Mouse (Mus musculus) fat pad, adult 2 months (tissue): ENCODE results near the gene Cbfa2t2.

Experiments used
- DNase-seq: peaks from one replicate; pipeline ENCODE4 v3.0.0-alpha.2; 2011; ENCODE audit warnings: low read depth, low spot score; ENCODE audit errors: extremely low read depth

Cbfa2t2 gene

DNA sequence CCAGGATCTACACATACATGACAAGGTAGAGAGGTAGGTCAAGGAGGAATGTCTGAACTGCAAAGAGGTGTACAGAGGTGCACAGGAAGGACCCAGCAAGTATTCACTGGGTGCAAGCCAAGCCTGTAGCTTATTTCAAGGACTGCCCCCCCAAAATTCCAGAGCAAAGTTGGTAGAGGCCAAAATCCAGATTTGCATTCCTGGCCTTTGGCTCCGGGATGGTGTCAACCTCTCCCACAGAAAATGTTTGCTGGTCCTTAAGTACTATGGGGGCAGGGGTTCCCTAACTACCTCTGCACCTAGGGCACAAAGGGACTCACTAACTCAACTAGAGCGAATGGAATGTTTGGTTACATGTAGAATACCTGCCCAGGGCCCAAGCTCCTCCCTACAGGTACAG, 131.5 kb downstream of the Cbfa2t2 start:
- DNase-seq: no peak

DNA sequence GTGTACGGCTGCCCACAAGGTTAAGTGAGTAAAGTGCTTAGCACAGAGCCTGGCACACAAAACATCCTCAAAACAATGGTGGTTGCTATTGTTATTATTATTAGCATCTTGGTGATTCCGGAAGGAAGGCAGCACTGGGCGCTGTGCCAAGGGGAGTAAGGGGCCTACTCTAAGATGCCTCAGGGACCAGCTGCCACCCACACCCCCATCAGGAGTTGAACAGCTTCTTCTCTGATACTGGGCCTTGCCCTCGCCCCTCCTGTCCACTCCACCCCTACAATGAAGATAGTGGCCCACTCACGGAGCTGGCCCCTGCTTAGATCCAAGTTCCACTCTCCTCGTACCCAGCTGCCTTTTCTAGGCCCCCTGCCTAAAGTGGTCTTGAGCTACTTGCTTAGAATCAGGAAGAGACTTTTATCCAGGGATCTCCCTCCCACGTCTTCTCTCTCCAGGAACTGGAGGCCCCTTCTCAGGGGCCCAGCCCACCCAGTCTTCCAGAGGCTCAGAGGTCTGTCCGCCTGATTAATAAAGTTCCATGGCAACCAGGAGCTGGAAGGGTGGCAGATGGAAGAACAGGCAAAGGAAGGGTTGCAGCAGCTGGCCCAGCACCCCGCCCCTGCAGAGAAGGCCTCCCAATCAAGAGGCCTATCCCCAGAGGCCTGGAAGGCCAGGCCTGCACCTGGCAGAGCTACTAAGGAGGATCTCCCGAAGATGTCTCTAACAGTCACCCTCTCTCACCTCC, 132.2 kb downstream of the Cbfa2t2 start:
- no peak for DNase-seq

DNA sequence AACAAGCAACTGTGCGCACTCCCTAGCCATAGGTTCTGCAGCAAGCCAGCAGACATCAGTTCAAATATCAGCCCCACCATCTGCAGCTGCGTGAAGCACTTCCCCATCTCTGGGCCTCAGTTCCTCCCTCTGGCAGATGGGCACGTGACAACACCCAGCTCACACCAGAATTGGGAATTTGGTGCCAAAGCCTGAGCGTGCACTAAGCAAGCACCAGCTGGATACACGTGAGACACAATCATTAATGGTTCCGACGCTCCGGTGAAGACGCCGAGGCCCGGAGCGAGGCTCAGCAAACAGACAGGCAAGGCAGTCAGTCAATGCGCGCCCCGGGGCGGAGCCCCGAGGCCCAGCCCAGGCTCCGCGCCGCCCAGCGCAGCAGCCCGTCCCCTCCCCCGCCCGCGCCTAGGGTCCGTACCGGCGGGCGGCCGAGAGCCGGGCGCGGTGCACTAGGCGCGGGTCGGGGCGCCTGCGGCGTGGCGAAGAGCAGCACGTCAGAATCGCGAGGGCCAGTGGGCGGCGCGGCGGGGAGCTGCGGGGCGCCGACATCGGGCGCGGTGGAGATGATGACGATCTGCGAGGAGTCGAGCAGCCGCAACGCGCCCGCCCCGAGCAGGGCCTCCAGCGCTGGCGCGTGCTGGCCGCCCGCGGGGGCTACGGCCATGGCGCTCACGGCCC, 132.9 kb downstream of the Cbfa2t2 start:
- no peak for DNase-seq

DNA sequence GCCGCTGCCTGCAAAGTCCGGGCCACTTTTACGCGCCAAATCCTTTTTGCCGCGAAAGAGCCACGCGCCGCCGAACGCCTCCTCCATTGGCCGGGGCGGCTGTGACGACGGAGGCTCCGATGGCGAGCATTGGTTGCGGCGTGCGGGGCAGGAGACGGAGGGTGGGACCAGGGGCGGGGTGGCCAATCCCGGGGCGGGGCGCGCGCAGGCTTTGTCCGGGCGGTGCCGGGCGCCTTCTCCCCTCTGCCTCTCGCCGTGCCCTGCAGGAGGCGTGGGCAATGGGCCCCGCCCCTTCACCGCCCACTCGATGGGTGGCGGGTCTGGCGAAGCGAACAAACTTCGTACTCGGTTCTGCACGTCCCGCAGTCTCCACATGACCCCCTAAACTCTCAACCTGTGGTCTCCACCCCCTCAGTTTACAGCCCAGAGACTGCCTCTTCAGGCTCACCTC, 133.6 kb downstream of the Cbfa2t2 start, which contains the start of gene E2f1:
Gene E2f1, minus strand, starts transcription at position 57 of the 451 bp plus-strand sequence.
- DNase-seq: no peak

DNA sequence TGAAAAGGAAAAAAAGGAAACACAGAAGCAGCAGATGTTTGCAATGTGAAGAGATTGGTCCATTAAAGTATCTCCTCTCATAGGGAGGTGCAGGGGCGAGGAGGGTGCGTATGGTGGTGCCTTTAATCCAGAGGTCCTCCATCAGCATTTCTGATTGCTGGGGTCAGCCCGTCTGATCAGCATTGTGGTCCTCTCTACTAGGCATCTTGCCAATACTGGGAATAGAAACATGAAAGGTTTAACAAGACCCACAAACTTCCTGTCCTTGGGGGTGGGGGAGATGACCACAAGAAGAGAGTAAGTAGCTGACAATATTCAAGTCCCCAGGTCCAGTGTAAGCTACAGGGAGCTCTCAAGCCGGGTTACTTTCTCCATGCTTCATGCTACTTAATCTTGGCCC, 134.4 kb downstream of the Cbfa2t2 start:
- DNase-seq: no peak

DNA sequence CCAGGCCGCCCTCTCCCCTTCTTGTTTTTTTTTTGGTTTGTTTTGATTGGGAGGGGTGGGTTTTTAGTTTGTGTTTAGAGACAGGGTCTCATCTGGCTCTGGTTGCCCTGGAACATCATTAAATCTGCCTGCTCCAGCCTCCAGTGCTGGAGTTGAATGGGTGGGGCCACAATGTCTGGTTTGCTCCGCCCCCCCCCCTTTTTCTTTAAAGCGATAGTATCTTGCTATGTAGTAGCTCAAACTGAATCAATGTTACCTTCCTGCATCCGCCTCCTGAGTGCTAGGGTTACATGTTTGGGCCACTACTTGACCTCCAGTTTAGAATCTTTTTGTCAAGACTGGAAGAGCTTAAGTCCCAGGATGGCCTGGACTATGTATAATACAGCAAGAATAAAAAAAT, 135.0 kb downstream of the Cbfa2t2 start:
- DNase-seq: no peak

DNA sequence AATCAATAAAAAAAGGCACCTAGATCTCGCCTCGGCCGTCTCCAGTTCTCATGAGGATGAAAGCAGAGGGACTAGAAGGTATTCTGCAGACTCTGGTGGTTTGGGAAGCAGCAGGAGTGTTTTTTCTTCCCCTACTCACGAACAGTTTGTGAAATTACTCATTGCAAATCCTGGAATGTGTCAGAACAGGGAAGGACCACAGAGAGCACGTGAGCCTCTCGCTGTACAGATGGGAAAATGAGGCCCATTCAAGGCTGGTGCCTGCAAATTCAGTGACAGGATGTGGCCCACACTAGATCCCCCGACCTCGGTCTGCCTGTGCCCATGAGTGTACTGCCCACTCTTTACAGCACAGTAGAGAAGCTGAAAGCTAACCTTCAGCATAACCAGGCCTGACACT, 135.7 kb downstream of the Cbfa2t2 start:
- no peak for DNase-seq

DNA sequence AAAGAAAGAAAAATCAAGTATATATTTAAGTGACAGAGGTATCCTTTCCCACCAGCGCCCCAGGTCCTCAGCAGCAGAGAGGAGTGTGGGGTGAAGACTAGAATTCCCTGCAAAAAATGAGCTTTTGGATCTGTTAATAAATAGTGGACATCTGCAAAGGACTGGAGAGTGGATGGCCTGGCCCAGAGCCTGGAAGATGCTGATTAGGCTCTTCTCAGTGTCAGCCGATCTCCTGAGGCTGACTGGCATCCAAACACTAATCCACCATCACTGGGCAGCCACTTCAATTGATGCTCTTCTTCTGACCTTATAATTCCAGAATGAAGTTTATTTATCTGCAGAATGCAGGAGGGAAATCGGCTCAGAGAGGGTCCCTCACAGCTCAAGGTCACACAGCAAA, 136.7 kb downstream of the Cbfa2t2 start:
- no peak for DNase-seq

DNA sequence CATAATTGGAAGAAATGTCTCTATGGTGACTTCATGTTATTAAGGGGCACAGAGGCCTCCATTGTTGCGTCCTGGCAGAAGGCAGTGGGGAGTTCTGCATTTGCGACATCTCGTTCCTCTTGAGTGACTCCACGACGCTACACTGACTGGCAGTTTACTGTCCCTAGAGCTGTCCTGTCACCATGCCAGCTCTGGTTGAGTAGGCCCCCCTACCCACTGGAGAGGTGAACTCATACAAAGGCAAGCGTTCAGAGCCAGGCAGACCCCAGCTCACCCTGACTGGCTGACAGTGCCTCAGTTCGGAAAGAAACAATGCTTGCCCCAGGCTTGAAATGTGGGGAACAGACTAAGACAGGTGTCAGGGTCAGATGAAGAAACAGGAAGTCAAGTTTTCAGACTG, 138.0 kb downstream of the Cbfa2t2 start:
- no peak for DNase-seq

DNA sequence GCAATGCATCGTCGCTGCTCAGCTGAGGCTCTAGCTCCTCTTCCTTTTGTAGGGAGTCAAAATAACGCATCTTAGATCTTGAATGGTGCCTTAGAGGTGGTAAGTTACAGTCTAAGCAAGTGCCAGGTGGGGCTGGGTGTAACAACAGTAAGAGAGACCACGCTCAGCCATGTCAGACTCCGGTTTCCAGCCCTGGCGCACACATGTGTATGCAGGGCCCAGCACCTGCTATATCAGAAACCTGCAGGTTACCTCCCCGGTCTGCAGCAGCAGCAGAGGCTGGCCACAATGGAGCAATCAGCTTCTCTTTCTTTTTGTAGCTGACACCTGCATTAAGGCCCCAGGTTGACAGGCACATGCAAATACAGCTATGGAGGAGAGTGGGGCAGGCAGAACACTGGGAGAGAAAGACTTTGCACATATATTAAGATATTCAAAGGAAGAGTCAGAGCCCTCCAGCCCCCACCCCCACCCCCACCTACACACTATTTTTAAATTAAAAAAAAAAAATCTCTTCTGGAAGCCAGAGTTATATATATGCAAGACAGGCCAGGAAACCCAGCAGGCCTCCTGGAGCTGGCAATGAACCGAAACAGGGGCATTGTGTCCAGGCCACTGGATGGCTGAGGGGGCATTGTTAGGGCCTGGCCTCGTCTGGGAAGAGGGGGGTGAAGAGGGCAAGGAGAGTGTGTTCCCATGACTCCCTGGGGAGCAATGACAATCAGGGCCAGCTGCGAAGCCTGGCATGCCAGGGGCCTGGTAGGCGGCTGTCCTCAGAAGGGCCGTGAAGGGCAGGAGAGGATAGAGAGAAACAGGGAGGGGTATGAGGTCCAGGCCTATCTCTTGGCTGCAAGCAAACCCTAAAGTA, 140.8 kb downstream of the Cbfa2t2 start:
- DNase-seq: no peak

DNA sequence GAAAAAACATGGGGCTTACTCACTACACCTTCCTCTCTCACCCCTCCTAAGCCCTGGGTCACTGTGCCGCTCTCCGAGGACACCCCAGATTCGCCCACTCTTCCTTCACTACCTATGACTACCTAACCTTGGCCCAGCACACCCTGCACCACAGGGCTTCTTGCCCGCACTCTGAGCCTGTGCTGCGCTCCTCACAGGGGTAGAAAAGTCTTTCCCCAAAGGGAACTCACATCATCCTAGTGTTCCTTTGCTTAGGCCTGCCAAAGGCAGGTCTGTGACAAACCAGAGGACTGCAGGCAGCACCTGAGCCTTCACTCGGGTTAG, 141.4 kb downstream of the Cbfa2t2 start:
- no peak for DNase-seq

DNA sequence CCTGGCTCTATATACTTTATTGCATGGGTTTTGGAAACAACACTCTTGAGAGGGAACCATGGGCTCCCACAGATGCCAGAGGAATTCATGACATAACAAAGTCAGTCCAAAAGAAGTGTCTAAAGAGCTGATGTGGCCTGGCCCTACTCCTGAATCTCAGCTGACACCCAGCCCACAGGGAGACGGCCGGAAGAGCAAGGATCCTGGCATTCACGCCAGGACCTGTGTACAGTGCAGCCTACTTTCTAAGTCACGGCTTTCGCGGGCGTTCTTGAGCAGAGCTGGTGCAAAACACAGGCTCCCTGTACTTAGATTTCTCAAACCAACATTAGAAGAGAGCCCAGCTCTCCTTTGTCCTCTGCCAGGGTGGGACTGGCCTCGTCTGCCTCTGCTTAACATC, 144.3 kb downstream of the Cbfa2t2 start:
- DNase-seq: no peak

DNA sequence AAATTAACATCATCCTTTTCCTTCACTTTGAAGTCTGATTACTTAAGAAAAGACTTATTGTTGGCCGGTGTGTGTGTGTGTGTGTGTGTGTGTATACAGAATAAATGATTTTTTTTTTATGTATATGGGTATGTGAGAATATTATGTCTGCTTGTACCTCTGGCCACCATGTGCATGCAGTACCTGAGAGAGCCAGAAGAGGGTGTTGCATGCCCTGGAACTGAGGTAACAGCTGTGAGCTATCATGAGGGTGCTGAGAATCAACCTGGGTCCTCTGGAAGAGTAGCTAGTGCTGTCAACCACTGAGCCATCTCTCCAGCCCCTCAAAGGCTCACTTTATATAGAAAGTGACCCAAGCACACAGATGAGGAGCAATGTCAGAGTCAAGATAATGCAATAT, 145.1 kb downstream of the Cbfa2t2 start:
- no peak for DNase-seq

DNA sequence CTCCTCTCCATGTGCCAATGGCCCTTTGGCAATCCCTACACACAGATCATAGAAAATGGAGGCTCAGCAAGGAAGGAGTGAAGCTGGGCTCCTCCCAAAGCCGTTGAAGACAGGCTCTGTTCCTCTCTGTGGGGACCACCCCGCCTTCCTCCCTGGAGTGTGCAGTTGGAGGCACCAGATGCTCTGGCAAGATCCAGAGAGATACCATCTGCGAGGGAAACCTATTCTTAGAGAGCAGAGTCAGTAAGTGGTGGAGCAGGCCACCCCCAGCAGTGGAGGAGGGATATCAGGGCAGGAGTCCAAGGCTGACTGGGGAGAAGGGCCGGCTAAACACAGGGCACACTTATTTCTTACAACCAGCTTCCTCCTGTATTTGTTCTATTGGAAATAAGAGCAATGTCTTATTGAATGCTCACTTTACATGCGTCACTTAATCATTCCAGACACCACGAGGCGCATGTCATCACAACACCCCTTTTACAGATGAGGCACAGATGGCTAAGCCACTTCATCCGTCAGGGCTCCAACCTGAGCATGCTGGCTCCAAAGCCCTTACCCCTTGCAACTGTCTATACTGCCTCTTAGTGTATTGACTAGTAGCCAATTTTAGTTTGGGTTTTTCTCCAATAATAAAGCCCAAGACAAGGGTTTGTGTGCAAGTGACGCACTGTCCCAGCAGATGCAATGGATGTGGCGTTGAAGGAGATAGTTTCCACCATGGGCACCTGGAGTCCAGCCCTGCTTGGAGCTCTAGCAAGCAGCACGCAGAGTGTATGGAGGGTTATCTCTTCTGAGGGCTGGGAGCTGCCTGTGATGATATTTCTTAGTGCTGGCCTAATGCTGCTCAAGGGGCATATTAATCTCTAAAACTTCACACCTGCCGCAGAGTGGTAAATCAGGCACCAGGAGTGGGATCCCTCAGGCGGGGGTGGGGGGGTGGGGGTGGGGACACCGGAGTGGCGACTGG, 147.9 kb downstream of the Cbfa2t2 start:
- DNase-seq: no peak

DNA sequence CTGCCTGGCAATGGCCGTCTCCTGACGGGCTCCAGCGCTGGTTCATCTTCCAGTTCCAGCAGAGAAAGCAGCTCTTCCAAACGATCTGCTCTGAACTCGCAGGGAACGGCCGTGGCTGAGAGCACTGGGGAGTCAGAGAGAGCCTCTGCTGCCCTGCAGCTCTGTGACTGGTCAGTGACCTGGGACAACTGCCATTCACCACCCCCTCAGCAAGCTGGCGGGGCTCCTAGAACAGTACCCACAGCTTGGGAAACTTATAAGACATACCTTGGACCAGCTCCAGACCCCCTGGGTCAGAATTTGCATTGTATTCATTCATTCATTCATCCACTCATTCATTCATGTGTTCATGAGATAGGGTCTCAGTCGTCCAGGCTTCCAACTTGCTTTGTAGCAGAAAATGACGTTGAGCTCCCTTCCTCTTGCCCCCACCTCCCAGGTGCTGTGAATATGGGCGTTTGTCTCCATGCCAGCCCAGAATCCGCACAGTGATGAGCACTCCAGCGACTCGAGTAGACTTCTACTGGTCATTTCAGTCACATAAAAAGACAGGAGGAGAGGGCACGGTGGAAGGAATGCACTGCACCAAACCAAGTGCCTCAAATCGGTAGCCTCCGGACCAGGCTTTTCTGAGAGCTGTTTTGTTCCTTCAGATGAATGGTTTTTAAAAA, 148.8 kb downstream of the Cbfa2t2 start:
- no peak for DNase-seq

DNA sequence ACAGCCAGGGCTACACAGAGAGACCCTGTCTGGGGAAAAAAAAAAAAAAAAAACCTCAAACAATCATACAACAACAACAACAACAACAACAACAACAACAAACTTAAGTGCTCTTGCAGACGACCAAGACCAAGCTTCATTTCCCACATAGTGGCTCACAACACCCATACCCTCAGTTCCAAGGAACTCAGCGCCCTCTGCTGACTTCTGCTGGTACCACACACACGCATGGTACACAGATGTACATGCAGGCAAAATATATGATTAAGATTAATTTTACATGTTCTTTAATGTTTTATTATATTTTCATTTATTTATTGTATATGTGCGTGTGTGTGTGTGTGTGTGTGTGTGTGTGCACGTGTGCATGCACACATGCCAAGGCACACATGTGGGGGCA, 150.1 kb downstream of the Cbfa2t2 start:
- no peak for DNase-seq
